Mouse (Mus musculus) bone marrow, adult 2 months (tissue): Measurements from ENCODE around the gene Ppp1r14b.

Experiments used
- CTCF ChIP-seq: fragments of 200-500 bp; IDR thresholded peaks from 2 replicates; pipeline ENCODE4 v1.5.1; 2011; ENCODE audit warnings: low read length, control low read depth; ENCODE audit not compliant: control insufficient read depth, insufficient read depth
- POLR2A ChIP-seq: fragments of 200-500 bp; IDR thresholded peaks from 2 replicates; pipeline ENCODE4 v1.6.1; 2011; ENCODE audit warnings: low read depth, mild to moderate bottlenecking, control low read depth, low read length, borderline replicate concordance; ENCODE audit not compliant: control insufficient read depth

- TF ChIP-seq POLR2A (no peak), CTCF (no peak)
These were observed 2.4 kb upstream of the Ppp1r14b start for GRCm38 (mm10) chr19:6972247-6972917.
